Mouse (Mus musculus): Measurements from ENCODE around the gene Rnf150. TPM values are rescaled to one million over a fixed set of nuclear protein-coding genes. Genes with fewer than 3 reads are reported as not detected.

Rnf150 gene
- 0.20 and 0.23 TPM in 2 replicates for polyA plus RNA-seq (2012; rRNA removed)

DNA sequence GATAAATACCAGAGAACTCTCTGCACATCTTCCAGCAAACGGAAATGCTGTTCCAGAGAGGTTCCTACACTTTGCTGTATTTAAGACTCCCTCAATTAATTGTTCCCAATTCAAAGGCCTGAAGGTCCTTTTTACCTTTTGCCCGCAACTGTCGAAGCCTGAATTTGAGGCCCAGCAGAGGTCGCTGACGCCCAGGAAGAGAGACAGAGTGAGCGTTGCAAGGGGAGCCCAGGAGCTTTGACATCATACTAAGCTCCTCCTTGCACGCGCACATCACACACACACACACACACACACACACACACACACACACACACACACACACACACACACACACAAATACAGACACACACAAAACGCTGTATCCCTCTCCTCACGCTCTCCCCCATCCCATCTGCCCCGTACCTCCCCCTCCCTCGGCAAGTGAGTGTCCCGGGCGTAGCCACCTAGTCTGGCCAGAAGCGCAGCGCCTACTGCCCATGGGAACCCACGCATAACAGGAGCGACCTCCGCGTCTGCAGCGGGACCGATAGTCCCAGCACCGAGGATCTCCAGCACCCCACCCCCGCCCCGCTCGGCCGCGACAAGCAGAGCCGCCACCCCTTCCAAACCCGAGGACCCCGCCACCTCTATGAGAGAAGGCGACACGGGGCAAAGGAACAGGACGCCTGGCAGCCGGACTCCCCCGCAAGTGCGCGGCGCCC, at the start of gene Rnf150:
Gene Rnf150, plus strand, starts transcription at position 316 of the 704 bp plus-strand sequence.

Other genes starting within 250 kb of the Rnf150 start
- gene Zfp330, start 89.2 kb upstream of the Rnf150 start, polyA plus RNA-seq (2012; rRNA removed): 24.3 and 25.0 TPM in 2 replicates